Mouse (Mus musculus) ES-CJ7 (cell line): ENCODE results near the gene Tap1.
"Not testable (repeated sequence)": the region's sequence is repeated elsewhere in the genome, so short reads cannot be mapped to it uniquely, and the experiment has no call there.

Experiments
- DNase-seq: peaks from one replicate; pipeline ENCODE4 v3.0.0; 2011; ENCODE audit warnings: low read depth, low spot score

Tap1 gene

DNA sequence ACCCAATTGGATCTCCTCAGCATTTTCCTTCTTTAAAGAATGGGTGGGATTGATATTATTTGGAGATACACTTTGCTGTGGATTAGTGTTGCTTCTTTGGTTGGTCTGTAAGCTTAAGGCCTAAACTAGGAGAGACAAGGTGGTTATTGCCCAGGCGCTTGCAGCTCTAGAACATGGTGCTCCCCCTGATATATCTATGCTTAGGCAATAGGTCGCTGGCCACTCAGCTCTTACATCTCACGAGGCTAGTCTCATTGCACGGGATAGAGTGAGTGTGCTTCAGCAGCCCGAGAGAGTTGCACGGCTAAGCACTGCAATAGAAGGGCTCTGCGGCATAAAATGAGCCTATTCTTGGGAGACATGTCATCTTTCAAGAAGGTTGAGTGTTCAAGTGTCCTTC is 44.7 kb downstream of the Tap1 start:
- not testable (repeated sequence) for DNase-seq

DNA sequence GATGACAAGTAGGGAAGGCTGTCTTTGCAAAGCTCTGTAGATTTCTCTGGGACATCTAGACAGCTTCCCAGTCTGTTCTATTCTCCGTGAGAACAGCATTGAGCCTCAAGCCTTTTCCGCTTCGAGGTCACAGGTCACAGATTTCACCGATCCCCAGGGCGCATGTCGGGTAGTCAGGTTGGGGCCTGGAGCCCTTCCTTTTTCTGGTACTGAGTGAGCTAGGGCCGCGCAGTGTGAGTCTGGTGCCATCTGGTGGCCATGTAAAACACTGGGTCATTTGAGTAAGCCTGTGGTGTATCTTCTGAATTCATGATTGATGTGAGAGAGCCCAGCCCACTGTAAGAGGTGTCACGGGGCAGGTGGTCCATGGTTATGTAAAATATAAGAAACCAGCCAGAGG is 47.6 kb downstream of the Tap1 start:
- DNase-seq, result peak; percentile 62

GRCm38 (mm10) chr17:34236691-34237090 is 49.3 kb downstream of the Tap1 start:
- DNase-seq, result no peak

DNA sequence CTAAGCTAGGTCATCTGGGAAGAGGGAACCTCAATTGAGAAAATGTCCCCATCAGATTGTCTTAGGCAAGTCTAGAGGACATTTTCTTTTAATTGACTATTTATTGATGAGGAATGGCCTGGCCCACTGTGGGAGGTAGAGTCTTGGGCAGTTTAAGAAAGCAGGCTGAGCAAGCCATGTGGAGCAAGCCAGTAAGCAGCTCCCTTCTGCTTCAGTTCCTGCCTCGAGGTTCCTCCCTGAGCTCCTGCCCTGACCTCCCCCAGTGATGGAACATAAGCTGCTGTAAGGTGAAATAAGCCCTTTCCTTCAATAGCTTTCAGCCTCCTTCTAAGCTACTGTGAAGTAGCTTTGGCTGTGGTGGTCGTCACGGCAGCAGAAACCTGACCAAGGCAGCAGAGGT is 50.4 kb downstream of the Tap1 start:
- no peak for DNase-seq

GRCm38 (mm10) chr17:34238706-34239105 is 51.4 kb downstream of the Tap1 start, which contains the start of gene H2-Ob:
Gene H2-Ob, plus strand, starts transcription at chr17:34238903.
- peak; percentile 15 for DNase-seq

DNA sequence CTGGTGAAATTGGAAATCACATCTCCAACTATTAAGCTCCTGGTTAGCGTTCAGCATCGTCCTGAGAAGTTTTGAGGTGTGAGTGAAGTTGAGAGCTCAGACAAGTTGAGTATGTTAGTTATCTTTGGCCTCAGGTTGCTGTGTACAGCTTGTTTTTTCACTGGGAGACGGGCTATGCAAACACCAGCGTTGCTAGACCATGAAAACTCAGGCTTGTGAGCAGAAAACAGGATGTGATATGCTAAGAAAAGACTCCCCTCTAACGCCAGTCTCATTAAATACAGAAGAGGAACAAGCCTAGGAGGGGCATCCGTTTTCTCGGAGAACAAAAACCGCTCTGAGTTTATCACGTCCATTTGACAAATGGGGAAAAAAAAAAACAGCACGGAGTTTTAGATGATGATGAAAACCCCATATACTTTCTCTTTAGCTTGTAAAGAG is 52.3 kb downstream of the Tap1 start:
- no peak for DNase-seq

- DNase-seq, result no peak
These were observed 53.0 kb downstream of the Tap1 start for GRCm38 (mm10) chr17:34240366-34240765.

DNA sequence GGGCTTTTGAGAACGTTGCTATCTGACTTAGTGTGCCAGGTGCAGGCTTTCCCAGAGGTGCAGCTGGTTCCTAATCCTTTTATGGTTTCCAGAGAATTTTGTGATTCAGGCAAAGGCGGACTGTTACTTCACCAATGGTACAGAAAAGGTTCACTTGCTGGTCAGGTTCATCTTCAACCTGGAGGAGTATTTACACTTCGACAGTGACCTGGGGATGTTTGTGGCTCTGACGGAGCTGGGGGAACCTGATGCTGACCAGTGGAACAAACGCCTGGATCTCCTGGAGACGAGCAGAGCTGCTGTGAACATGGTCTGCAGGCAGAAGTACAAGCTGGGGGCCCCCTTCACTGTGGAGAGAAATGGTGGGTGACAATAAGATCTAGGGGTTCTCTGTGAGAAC is 53.6 kb downstream of the Tap1 start:
- DNase-seq, result no peak

DNA sequence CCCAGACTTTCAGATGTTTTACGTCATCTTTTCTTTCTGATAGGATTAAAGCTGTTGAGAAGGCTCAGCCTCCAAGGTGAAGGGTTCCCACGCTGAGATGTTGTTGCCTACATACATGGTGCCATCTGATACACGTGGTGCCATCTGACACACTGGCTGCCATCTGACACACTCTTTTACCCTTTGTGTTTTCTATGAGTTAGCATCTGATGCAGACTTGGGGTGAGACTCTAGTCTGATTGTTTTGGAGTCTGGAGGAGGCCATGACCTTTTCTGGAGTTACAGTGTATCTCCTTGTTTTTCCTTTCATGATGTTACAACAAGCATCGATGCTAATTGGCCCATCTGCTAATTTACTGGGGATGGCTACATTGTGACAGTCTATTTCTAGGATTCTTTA is 57.3 kb downstream of the Tap1 start:
- no peak for DNase-seq
